Mouse (Mus musculus) adrenal gland, adult 18-20 months (tissue): ENCODE results near the gene Arl2bp. TPM values are rescaled to one million over a fixed set of nuclear protein-coding genes. Genes with fewer than 3 reads are reported as not detected.
A peak's percentile ranks its signal among the peaks of the same experiment; 100 is the strongest.

Experiments
- DNase-seq, 2 experiments: peaks; one replicate each; pipeline ENCODE4 v3.0.0; 2021 to 2022; ENCODE audit warnings: low spot score in 2 of 2
- long read RNA-seq, 2 experiments: library from polyadenylated mRNA; stranded (forward); transcript quantifications; one replicate each; pipeline ENCODE4 v2.0.0; 2021
- total RNA-seq, 2 experiments: library from RNA; stranded (reverse); gene quantifications; 1 replicate in 1 of 2; 2 replicates in 1 of 2; pipeline ENCODE4 v1.2.3; 2021

Arl2bp gene
- 10 to 100 TPM; 60.6 to 66.6 TPM for total RNA-seq
- long read RNA-seq, experiment 1, transcript Arl2bp-201 (6 exons, 2,063 nt), result major isoform, 51 of 57 reads
- long read RNA-seq, experiment 1, partial matches to known transcripts, result 1 of 57 reads
- long read RNA-seq, experiment 1, other reads (novel, unspliced or antisense), result 3 of 57 reads
- long read RNA-seq, experiment 2, transcript Arl2bp-201 (6 exons, 2,063 nt), result major isoform, 147 of 168 reads
- long read RNA-seq, experiment 2, partial matches to known transcripts, result 0 of 168 reads
- long read RNA-seq, experiment 2, other reads (novel, unspliced or antisense), result 19 of 168 reads

- peak; percentile 90 for DNase-seq
These were observed at the start of gene Arl2bp for GRCm38 (mm10) chr8:94666456-94667308. Arl2bp (plus strand) TSS chr8:94666600.

- no peak for DNase-seq
These were observed 41.5 kb upstream of the Arl2bp start for GRCm38 (mm10) chr8:94624885-94625284.

- no peak for DNase-seq
These were observed 32.7 kb upstream of the Arl2bp start for GRCm38 (mm10) chr8:94633564-94634194.

- no peak for DNase-seq
These were observed 32.2 kb upstream of the Arl2bp start for GRCm38 (mm10) chr8:94634211-94634610.

- DNase-seq, result peak in 1 of 2 experiments; percentile 9
These were observed 25.2 kb upstream of the Arl2bp start for GRCm38 (mm10) chr8:94641183-94641582.

- DNase-seq, result no peak
These were observed 24.5 kb upstream of the Arl2bp start for GRCm38 (mm10) chr8:94641938-94642337.

GRCm38 (mm10) chr8:94645202-94645601, 21.2 kb upstream of the Arl2bp start:
- DNase-seq, result no peak

- DNase-seq, result no peak
These were observed 20.2 kb upstream of the Arl2bp start for GRCm38 (mm10) chr8:94646165-94646564.

- DNase-seq, result no peak
These were observed 16.9 kb upstream of the Arl2bp start for GRCm38 (mm10) chr8:94649496-94649895.

- no peak for DNase-seq
These were observed 13.4 kb upstream of the Arl2bp start for GRCm38 (mm10) chr8:94652951-94653350.

- no peak for DNase-seq
These were observed 11.4 kb upstream of the Arl2bp start for GRCm38 (mm10) chr8:94654994-94655393.

- DNase-seq, result no peak
These were observed 8.4 kb upstream of the Arl2bp start for GRCm38 (mm10) chr8:94658031-94658430.

- DNase-seq, result no peak
These were observed 6.0 kb upstream of the Arl2bp start for GRCm38 (mm10) chr8:94660418-94660817.

- DNase-seq, result no peak
These were observed 1.7 kb upstream of the Arl2bp start for GRCm38 (mm10) chr8:94664722-94665121.

GRCm38 (mm10) chr8:94674384-94674783, 8.0 kb downstream of the Arl2bp start:
- DNase-seq, result no peak

GRCm38 (mm10) chr8:94675923-94676322, 9.5 kb downstream of the Arl2bp start:
- DNase-seq, result no peak

- DNase-seq, result no peak
These were observed 12.2 kb downstream of the Arl2bp start for GRCm38 (mm10) chr8:94678582-94678981.

- no peak for DNase-seq
These were observed 14.0 kb downstream of the Arl2bp start for GRCm38 (mm10) chr8:94680414-94680813.

- DNase-seq, result peak in 1 of 2 experiments; percentile 14
These were observed 16.5 kb downstream of the Arl2bp start for GRCm38 (mm10) chr8:94682732-94683524.

- DNase-seq, result no peak
These were observed 17.9 kb downstream of the Arl2bp start for GRCm38 (mm10) chr8:94684287-94684686.

GRCm38 (mm10) chr8:94685953-94686352, 19.6 kb downstream of the Arl2bp start:
- no peak for DNase-seq
